In the genomic region with DNA sequence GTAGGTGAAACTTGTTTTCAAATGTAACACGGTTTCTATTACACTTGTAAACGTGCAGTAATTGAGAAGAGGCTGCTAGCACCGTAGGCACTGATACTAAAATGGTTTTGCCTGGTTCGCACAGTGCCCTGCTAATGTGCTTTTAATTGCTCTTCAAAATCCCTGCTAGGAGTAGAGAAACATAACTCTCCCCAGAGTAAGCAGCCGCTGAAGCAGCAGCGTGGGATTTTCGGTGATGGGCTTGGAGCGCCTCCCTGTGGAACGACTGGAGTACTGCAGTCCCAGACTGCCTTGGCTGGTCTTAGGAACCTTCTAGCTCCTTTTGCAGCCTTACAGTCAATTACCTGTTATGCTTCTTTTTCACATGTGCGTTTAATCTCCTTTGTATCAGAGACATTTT, we compare ENCODE assay signal across 8 mouse cellular contexts.
DNase-seq lines count a peak whose midpoint lies in the region; ATAC-seq and TF ChIP-seq lines count a peak whose summit lies in the region.

No protein-coding gene starts in this region.

- peak; percentile 38 for DNase-seq in MEL (ENCODE audit: low read depth, low spot score)
- DNase-seq in embryo, embryonic 9.5 days (ENCODE audit: extremely low spot score) = peak; percentile 56
- DNase-seq in midbrain, embryonic 11.5 days (ENCODE audit: low spot score, missing footprints) = peak; percentile 95

- no peaks in the 10 kb centered on the region for H3K79me2 ChIP-seq in MEL (ENCODE audit: control insufficient read depth, insufficient read depth, low read length, poor library complexity)

- TF ChIP-seq EP300 in MEL (IDR thresholded peaks at IDR 0.05; ENCODE audit: low read depth in 1 of 2, low read length in 2 of 2) = no peak

- H3K36me3 ChIP-seq in intestine, postnatal 0 days (ENCODE audit: control insufficient read depth, insufficient read depth) = no peaks in the 10 kb centered on the region
- H3K36me3 ChIP-seq in intestine, embryonic 16.5 days (ENCODE audit: control insufficient read depth, insufficient read depth, low read length) = no peaks in the 10 kb centered on the region
- no peaks in the 10 kb centered on the region for H3K36me3 ChIP-seq in MEL (ENCODE audit: control insufficient read depth in 1 of 2, insufficient read depth in 2 of 2, low read length in 2 of 2)
- no peaks in the 10 kb centered on the region for H3K36me3 ChIP-seq in hindbrain, embryonic 16.5 days (ENCODE audit: control insufficient read depth, insufficient read depth, low read length)
- no peaks in the 10 kb centered on the region for H3K36me3 ChIP-seq in midbrain, embryonic 11.5 days (ENCODE audit: control insufficient read depth, insufficient read depth, low read length)
- H3K36me3 ChIP-seq in testis, adult 2 months (ENCODE audit: control insufficient read depth, insufficient read depth, low read length) = no peaks in the 10 kb centered on the region

- WGBS in intestine, postnatal 0 days = 23% methylated on average over 10 of the region's 10 CpGs
- WGBS in intestine, embryonic 16.5 days = 27% methylated on average over 10 of the region's 10 CpGs
- WGBS in hindbrain, embryonic 16.5 days = 11% methylated on average over 10 of the region's 10 CpGs
- WGBS in midbrain, embryonic 11.5 days = 21% methylated on average over 10 of the region's 10 CpGs

- TF ChIP-seq RAD21 in MEL (IDR thresholded peaks at IDR 0.05; ENCODE audit: low read depth, low read length) = peak; percentile 68

- TF ChIP-seq POLR2A in MEL (IDR thresholded peaks at IDR 0.05; ENCODE audit: control insufficient read depth in 1 of 2, insufficient read depth in 1 of 2, low read depth in 1 of 2, low read length in 2 of 2, poor library complexity in 1 of 2) = no peak
- TF ChIP-seq POLR2A in testis, adult 2 months (IDR thresholded peaks at IDR 0.05; ENCODE audit: control insufficient read depth, low read depth, low read length) = no peak

- no peak overlapping the region for H3K27ac ChIP-seq in intestine, postnatal 0 days (ENCODE audit: low read depth, low read length)
- H3K27ac ChIP-seq in intestine, embryonic 16.5 days (ENCODE audit: low read length) = no peak overlapping the region
- no peak overlapping the region for H3K27ac ChIP-seq in MEL (ENCODE audit: control insufficient read depth, low read depth, low read length)
- H3K27ac ChIP-seq in hindbrain, embryonic 16.5 days (ENCODE audit: low read depth, low read length) = no peak overlapping the region
- H3K27ac ChIP-seq in midbrain, embryonic 11.5 days (ENCODE audit: low read depth, low read length) = no peak overlapping the region
- H3K27ac ChIP-seq in testis, adult 2 months (ENCODE audit: control insufficient read depth, insufficient read depth, low read depth, low read length) = no peak overlapping the region

- H3K27me3 ChIP-seq in intestine, postnatal 0 days (replicated peaks; ENCODE audit: control insufficient read depth, insufficient read depth, low read length) = no peaks in the 10 kb centered on the region
- H3K27me3 ChIP-seq in intestine, embryonic 16.5 days (replicated peaks; ENCODE audit: control insufficient read depth, insufficient read depth, low read length) = no peaks in the 10 kb centered on the region
- no peaks in the 10 kb centered on the region; a peak in 1 of 4 replicates for H3K27me3 ChIP-seq in MEL (ENCODE audit: control insufficient read depth in 1 of 2, insufficient read depth in 2 of 2, low read length in 2 of 2)
- no peaks in the 10 kb centered on the region for H3K27me3 ChIP-seq in hindbrain, embryonic 16.5 days (replicated peaks; ENCODE audit: control insufficient read depth, insufficient read depth, low read length)
- no peaks in the 10 kb centered on the region for H3K27me3 ChIP-seq in midbrain, embryonic 11.5 days (ENCODE audit: control insufficient read depth, insufficient read depth, low read length)
- H3K27me3 ChIP-seq in testis, adult 2 months (ENCODE audit: control insufficient read depth, insufficient read depth, low read length) = no peaks in the 10 kb centered on the region

- ATAC-seq in intestine, postnatal 0 days = no peak
- no peak for ATAC-seq in intestine, embryonic 16.5 days
- peak; percentile 91 for ATAC-seq in hindbrain, embryonic 16.5 days
- ATAC-seq in midbrain, embryonic 11.5 days (ENCODE audit: low FRiP score) = peak; percentile 61; the same call in 1 of the 2 replicates
- ATAC-seq in megakaryocyte, adult 5-6 weeks (ENCODE audit: poor library complexity, severe bottlenecking) = no peak

- H3K9me3 ChIP-seq in intestine, postnatal 0 days (ENCODE audit: control insufficient read depth) = no peaks in the 10 kb centered on the region
- no peaks in the 10 kb centered on the region for H3K9me3 ChIP-seq in intestine, embryonic 16.5 days (ENCODE audit: control insufficient read depth, low read length)
- no peaks in the 10 kb centered on the region for H3K9me3 ChIP-seq in MEL (replicated peaks; ENCODE audit: insufficient read depth, low read length)
- no peaks in the 10 kb centered on the region for H3K9me3 ChIP-seq in hindbrain, embryonic 16.5 days (ENCODE audit: control insufficient read depth, low read length)
- H3K9me3 ChIP-seq in midbrain, embryonic 11.5 days (ENCODE audit: control insufficient read depth, low read length) = no peaks in the 10 kb centered on the region

- peak; percentile 63 for TF ChIP-seq CTCF in intestine, postnatal 0 days (IDR thresholded peaks at IDR 0.05; ENCODE audit: low read depth)
- peak; percentile 69 to 79 (median 69) for TF ChIP-seq CTCF in MEL (IDR thresholded peaks at IDR 0.05 in 2 of 3, conservative IDR thresholded peaks at IDR 0.05 in 1 of 3; ENCODE audit: control insufficient read depth in 1 of 3, insufficient read depth in 1 of 3, low read depth in 2 of 3, low read length in 3 of 3, poor library complexity in 1 of 3, severe bottlenecking in 1 of 3)
- TF ChIP-seq CTCF in testis, adult 2 months (IDR thresholded peaks at IDR 0.05; ENCODE audit: control insufficient read depth, insufficient read depth, insufficient replicate concordance, low read depth, low read length) = peak; percentile 86

- H3K4me2 ChIP-seq in intestine, postnatal 0 days (replicated peaks; ENCODE audit: low read depth) = no peak overlapping the region
- no peak overlapping the region for H3K4me2 ChIP-seq in intestine, embryonic 16.5 days (ENCODE audit: low read depth, low read length)
- no peak overlapping the region for H3K4me2 ChIP-seq in hindbrain, embryonic 16.5 days (ENCODE audit: low read length)
- no peak overlapping the region for H3K4me2 ChIP-seq in midbrain, embryonic 11.5 days

- no peak overlapping the region for H3K4me3 ChIP-seq in intestine, postnatal 0 days (ENCODE audit: low read depth, low read length)
- H3K4me3 ChIP-seq in intestine, embryonic 16.5 days (ENCODE audit: low read length) = no peak overlapping the region
- H3K4me3 ChIP-seq in MEL (ENCODE audit: control insufficient read depth in 1 of 2, insufficient read depth in 1 of 2, low read depth in 2 of 2, low read length in 2 of 2) = no peak overlapping the region
- no peak overlapping the region for H3K4me3 ChIP-seq in hindbrain, embryonic 16.5 days (ENCODE audit: low read length)
- no peak overlapping the region for H3K4me3 ChIP-seq in midbrain, embryonic 11.5 days (ENCODE audit: low read depth, low read length)
- H3K4me3 ChIP-seq in testis, adult 2 months (ENCODE audit: control insufficient read depth, low read depth, low read length) = no peak overlapping the region

- no peaks in the 10 kb centered on the region for H3K4me1 ChIP-seq in intestine, postnatal 0 days (replicated peaks; ENCODE audit: control insufficient read depth, insufficient read depth, low read length)
- no peaks in the 10 kb centered on the region for H3K4me1 ChIP-seq in intestine, embryonic 16.5 days (ENCODE audit: control insufficient read depth, insufficient read depth, low read length)
- no peaks in the 10 kb centered on the region for H3K4me1 ChIP-seq in MEL (ENCODE audit: control insufficient read depth in 1 of 2, insufficient read depth in 2 of 2, low read length in 2 of 2)
- H3K4me1 ChIP-seq in hindbrain, embryonic 16.5 days (ENCODE audit: control insufficient read depth, insufficient read depth, low read depth, low read length) = no peaks in the 10 kb centered on the region
- H3K4me1 ChIP-seq in midbrain, embryonic 11.5 days (ENCODE audit: control insufficient read depth, insufficient read depth, low read length) = no peaks in the 10 kb centered on the region
- H3K4me1 ChIP-seq in testis, adult 2 months (ENCODE audit: control insufficient read depth, insufficient read depth, low read length) = no peaks in the 10 kb centered on the region

- no peak overlapping the region for H3K9ac ChIP-seq in intestine, postnatal 0 days (ENCODE audit: low read depth, low read length)
- no peak overlapping the region for H3K9ac ChIP-seq in intestine, embryonic 16.5 days (ENCODE audit: low read depth, low read length)
- H3K9ac ChIP-seq in MEL (ENCODE audit: control insufficient read depth, low read depth, low read length, poor library complexity, severe bottlenecking) = no peak overlapping the region
- H3K9ac ChIP-seq in hindbrain, embryonic 16.5 days (ENCODE audit: low read depth, low read length) = no peak overlapping the region
- H3K9ac ChIP-seq in midbrain, embryonic 11.5 days (ENCODE audit: low read length) = no peak overlapping the region

TF ChIP-seq in MEL, 35 proteins besides CTCF, POLR2A, EP300 and RAD21:
- TF ChIP-seq NELFE (IDR thresholded peaks at IDR 0.05; ENCODE audit: low read depth, low read length) (no peak), SMC3 (IDR thresholded peaks at IDR 0.05; ENCODE audit: low read depth, low read length) (peak; percentile 52)

Comparison
In these comparisons a context has a peak if more than half of its experiments do, and no peak if none do; other contexts are left out.
1. ATAC-seq: peak in hindbrain, embryonic 16.5 days (single experiment) and midbrain, embryonic 11.5 days (single experiment); none in intestine, postnatal 0 days (single experiment), intestine, embryonic 16.5 days (single experiment) and megakaryocyte, adult 5-6 weeks (single experiment).
2. DNase-seq: peak in every context shown above with its lines; median percentile 95 in midbrain, embryonic 11.5 days; 56 in embryo, embryonic 9.5 days; 38 in MEL.
3. Peak in every context shown above with its lines, with median percentiles within 50 percentile points of each other: CTCF ChIP-seq.